Mouse (Mus musculus): ENCODE measurements around the gene Hoxd11.

The Hoxd11 gene

DNA sequence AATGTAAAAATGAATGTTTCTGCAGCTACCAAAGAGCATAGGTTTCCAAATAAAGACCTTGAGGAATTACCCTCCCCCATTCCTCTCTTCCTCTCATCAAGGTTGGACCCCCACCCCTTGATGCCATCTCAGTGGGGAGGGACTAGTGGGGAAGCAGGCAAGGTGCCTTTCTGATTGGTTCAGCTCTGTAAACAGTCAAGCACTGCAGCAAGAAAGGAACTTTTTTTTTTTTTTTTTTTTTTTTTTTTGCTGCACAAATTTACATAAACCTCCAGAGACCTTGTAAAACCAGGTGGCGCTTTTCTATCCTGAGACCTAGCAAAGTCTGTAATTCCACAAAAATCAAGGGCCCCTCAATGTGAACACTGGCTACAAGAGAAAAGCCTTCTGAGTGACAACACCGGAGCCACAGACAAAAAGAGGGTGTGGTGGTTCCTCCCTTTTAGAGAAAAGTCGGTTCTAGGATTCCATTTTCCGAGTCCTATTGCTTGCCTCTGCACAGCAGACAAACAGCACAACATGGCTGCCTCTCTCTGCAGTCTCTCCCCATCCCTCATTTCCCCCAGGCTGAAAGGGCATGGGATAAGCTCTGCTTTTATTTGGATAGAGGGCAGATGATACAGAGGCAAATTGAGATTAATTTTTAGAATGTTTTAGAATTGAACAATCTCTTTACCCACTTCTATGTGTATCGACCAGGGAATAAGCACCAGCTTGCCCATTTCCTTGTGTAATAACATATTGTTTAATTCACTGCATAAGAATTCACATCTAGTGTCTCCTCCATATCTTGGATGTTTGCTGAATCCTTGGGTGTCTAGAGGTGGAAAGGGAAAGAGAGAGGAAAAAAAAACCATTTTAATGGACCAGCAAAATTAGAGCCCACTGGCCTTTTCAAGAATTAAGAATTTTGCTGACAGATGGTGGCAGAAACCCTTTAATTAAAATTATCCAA, 30.4 kb downstream of the Hoxd11 start:
- no peak for DNase-seq (ENCODE audit: low spot score)

DNA sequence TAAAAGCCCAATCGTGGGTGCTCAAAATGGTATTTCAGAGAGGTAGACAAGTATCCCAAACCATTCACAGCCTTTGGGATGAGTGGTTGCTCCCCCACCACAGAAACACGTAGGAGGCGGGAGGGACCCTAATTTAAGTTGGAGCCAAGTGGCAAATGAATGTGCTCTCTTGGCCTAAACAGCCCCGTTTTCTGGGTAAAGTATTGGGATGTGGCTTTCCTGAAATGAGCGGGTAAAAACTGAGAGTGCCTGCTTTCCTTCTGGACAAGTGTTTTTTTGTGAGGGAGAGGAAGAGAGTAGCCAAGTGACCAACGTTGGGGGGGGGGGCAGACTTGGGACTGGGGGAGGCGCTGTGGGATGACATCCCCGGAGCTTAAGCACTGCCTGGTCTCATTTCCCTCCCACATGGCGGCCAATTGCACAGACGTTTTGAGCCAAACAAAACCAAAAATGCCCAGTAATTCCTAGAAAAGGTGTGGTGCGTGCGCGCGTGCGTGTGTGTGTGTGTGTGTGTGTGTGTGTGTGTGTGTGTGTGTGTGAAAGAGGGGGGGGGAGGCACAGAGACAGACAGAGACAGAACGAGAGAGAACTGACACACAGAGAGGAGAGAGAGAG, 31.7 kb downstream of the Hoxd11 start:
- DNase-seq (ENCODE audit: low spot score): no peak

DNA sequence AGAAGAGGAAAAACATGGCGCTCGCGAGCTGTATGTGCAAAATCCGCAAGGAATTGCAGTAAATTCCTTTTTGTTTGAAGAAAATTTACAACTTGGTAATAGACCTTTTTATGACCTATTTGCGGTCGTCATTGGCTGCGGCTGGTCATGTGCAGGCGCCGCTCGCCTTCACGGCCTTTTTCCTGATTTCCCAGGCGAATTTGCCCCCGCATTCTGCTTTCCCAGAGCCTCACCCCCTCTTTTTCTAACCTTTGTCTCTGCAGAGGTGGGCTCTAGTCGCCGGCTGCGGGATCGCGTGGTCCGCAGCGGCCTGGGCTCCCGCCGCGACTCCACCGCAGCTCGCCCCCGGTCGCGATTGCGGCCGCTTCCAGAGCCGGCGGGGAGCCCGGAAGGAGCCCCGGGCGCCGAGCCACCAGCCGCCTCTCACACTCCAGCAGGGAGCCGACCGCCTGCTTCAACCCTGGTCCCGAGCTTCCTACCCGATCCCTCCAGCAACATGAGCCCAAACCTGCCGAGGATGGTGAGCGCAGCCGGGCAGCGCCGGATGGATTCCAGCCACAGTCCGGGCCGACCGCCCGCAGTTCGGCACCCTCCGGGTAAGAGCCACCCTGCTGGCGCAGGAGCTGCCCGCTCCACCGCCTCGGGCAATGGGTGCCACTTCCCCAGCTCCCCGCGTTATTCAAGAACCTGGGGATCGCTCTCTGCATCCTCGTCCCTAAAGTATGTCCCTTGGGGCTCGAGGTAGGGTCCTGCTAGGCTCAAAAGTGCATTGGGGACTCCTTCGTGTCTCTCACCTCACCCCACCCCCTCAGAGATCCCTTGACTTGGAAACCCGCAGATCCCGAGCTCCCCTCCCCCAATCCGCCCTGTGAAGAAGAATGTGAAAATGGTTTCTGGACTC, 32.6 kb downstream of the Hoxd11 start, which contains the start of the genes Hoxd3 and Hoxd4:
Gene Hoxd3 (plus strand): TSS at position 207 of the 901 bp plus-strand sequence.
Gene Hoxd4 (plus strand): TSS at position 209 of the 901 bp plus-strand sequence.
- no peak for DNase-seq (ENCODE audit: low spot score)

DNA sequence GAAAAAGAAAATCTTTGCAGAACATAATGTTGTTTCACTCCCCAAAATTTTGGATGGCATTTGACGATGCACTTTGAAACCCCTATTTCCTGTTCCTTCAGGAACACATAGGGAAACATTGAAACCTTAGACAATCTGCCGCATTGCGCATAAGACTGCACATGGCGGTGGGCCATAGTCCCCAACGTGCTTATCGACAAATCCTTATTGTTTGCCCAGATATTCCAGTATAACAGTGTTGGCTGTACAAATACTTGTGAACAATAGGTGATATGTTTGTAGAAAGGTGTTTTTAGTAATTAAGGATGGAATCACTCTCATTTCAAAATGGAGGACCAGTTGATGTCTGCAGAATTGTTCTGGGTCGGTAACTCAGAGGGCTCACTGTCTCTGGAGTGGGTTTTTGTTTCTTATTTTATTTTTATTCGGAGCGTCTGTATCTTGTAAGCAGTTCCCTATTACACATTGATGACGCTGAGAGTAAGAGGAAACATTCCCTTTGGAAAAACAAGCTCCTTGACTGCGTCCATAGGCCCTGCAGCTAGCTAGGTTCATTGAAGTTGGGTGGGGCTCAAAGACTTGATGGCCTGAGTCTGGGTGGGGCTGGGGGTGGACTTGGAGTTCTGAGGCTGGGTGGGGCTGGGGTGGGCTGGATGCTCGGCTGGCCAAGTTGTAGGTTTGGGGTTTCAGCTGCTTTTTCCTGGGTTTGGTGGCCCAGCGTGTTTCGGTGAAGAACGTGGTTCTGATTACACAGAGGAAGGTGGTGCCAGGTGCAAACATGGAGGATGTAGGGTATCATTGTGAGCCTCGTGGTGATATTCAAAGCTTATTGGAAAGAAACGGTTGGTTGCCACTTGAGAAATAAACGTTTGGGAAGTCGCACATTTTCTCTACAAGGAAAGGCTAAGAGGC, 34.1 kb downstream of the Hoxd11 start:
- no peak for DNase-seq (ENCODE audit: low spot score)

DNA sequence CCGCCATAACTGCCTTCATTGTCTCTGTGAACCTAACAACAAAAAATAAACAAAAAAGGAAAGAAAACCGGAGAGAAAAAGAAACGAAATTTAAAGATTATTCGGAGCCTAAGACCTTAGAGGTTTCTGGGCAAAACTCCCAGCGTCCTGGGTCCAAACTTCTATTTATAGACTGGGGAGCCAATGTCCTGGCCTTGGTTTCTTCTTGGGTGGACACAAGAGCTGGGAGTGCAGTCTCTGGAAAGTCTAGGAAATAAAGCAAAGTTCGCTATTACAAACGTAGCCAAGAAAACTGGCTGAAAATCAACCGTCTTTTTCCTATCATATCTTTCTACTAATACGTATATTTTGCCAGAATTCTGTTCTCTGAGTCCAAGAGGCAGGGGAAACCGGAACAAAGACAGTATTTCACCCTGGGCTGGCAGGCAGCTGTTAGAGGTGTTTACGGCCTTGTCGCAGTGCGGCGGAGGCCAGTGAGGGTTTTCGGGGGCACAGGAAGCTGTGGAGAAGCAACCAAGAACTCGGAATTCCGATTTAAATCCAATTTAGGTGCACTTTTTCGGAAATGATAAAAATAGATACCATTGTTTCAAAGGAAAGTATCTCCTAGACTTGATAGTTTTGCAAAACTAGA, 34.9 kb downstream of the Hoxd11 start:
- no peak for DNase-seq (ENCODE audit: low spot score)

DNA sequence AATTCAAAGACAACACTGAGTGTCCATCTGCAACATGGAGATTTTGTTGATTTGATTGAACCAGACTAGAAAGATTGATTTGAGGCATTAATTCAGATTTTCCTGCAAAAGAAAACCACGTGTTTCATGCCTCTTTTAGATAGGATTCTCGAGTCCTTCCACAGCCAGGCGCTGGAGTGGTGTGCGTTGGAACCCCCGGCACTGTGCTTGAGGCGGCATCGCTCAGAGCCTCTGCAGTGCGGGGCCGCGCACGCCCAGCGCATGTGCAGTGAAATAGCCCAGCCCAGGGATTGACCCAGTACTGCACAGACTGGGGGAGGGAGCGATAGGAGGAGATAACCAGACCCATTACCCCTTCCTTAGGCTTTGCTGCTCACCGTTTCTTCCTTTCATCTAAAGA, 35.5 kb downstream of the Hoxd11 start:
- no peak for DNase-seq (ENCODE audit: low spot score)

DNA sequence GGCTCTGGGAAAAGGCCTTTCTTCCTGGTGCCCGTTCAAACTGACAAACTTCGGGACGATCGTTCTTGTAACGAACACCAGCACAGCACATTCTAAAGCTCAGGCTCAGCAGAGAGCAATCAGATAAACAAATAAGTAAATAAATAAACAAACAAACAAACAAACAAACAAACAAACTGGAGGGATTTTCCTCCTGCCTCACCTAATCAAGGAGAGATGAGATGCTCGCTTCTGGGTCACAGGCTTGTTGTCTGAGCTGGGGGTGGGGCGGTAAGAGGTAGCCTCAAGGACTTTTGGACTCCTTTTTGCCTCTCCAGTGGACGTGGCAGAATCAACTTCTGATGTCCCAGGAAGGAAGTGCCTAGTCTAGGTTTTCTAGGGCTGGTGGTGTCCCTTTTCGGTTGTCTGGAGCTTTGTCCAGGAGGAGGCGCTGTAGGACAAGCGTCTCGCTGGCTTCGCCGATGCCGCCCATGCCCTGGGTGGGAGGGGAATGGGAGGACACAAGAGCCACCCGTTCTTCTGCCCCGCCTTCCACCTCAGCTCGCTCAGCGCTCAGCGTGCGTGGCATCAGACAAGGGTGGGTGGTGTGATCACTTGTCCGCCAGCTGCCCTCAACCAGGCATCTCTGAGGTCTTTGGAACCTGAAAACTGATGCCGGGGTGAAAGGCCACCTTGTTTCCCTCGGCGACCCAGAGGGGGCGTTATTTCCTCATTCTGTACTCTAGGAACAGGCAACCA, 36.3 kb downstream of the Hoxd11 start:
- DNase-seq (ENCODE audit: low spot score): peak; percentile 83

DNA sequence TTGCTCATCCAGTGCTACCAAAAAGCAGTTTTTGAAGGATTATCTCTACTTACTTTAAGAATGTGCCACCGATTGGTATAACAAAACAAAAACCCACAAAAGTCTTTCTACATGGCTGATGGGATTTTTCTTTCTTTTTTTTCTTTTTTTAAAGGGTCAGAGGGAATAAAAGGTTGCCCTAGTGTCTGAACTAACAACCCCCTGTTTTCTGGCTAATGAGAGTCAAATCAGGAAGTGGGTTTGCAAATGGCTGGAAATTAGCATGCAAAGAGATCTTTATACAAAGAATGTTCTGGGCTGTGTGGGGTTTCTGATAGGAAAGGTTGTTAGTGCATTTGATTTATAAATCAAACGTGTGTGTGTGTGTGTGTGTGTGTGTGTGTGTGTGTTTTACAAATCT, 41.0 kb downstream of the Hoxd11 start:
- no peak for DNase-seq (ENCODE audit: low spot score)

DNA sequence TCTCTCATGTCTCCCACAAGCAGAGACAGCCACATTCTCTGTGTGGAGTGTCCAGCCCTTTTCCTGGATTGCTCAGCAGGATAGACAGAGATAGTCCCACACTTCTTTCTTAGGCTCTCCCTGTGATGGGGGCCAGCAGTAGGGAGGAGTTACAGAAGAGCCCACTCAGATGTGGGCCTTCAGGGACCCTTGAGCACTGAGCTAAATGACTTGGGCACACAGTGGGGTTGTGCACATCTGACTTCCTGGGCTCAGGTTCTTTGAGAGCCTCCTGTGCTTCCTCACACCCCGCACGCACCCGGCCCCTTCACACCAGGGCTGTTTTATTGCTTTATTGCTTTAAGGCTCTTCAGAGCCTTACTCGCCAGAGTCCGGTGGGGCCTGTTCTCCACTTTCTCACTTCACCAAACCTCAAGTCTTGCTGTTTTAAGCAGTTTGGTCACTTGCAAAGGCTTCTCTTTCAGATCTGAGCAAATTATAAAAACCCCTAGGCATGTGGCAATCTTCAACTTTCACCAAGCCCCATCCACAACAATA, 41.7 kb downstream of the Hoxd11 start:
- no peak for DNase-seq (ENCODE audit: low spot score)

DNA sequence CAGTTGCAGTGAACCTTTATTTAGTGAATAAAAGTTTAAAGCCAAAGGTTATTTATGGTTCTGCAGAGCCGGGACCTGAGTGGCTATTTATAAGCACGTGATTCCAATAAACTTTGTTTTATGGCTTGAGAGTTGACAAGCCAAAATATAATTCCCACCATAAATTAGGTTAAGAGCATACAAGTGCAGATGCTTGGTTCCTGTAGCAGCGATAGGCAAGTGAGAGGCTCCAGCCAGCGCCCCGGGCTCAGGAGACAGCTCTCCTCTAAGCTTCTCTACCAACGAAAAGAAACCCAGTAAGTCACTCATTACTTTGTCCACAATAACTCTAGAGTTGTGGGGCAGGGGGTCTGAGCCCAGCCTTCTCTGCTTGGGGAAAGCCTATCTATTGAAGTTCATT, 42.5 kb downstream of the Hoxd11 start:
- no peak for DNase-seq (ENCODE audit: low spot score)

DNA sequence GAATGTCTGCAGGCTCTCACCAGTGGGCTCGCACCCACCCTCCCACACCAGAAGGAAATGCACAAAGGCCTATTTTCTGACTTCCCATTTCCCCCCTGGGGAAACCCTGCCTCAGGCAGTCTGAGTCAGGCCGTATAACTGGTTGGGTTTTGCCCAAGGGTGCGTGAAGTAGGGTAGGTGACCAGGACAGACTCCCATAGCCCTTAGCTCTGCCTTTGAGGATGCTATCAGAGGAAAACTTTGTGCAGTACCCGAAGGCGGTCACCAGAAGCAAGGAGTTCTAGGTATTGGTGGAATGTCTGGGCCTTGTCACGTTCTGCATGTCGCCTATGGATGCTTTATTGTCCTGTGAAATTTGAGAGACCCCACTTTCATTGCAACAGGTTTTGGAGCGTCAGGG, 43.6 kb downstream of the Hoxd11 start:
- no peak for DNase-seq (ENCODE audit: low spot score)

DNA sequence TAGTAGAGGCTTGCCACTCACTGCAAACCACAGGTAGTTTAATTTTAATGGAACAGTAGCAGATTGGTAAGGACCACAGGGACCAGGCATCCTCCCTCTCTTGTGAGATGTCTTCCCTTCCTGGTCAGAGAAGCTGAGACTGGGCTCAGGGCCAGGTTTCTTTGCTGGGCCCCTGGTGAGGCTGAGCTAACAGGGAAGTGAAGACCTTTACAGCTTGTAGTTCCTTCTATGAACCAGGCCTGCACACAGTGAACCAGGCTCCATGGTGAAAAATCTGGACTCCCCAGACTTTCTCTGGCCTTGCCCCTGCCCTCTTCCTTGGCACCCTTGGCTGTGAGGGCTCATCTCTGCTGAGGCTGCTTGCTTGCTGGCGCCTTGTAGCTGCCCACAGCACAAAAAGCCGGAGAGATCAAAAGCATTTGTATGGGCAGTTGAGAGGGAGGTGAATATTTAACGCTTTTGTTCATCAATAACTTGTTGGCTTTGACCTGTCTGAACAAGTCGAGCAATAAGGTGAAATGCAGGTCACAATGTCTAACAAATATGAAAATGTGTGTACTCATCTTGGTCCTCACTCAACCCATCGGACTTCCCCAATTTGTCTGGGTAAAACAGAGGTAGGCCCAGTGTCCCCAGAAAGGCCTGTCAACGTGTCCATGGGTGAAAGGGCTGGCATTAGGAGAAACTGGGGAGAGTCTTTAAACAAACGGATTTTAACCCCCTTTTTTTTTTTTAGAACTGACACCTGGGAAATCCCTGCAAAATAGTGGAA, 45.1 kb downstream of the Hoxd11 start:
- DNase-seq (ENCODE audit: low spot score): no peak

DNA sequence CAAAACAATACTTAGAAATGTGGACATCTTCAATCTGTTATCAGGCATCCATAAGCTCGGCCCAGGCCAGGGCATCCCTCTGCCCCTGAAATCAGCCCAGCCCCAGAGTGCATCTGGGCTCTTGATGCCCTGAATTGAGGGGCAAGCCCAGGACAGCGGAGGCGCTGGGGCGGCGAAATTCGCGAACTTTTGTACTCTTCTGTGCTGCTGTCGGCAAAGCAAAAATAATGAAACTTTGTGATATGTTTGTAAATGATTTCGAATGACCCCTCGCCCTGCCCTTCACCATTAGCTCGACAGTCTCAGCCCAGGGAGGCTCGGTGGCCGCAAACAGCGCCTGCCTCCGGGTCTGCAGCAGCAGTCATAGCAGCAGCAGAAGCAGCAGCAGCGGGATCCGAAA, 45.8 kb downstream of the Hoxd11 start:
- no peak for DNase-seq (ENCODE audit: low spot score)

DNA sequence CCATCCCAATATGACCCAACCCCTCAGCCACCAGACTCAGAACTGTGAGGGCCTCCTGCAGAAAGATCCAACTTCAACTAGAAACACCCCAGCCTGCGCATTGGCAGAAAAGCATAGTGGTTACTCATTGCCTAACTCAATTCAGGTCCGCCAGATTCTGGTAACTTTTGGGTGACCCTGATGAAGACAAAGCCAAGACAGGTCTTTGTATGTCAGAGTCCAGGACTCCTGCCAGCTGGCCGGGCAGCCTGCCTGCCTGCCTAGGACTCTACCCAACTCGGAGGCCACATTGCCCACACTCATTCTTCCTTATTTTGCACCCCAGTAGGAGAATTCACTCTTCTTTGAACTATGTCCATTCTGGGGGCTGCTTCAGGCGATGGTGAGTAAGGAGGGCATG, 47.2 kb downstream of the Hoxd11 start, which contains the start of gene Gm28230:
Gene Gm28230 (plus strand): TSS at position 178 of the 400 bp plus-strand sequence.
- no peak for DNase-seq (ENCODE audit: low spot score)

DNA sequence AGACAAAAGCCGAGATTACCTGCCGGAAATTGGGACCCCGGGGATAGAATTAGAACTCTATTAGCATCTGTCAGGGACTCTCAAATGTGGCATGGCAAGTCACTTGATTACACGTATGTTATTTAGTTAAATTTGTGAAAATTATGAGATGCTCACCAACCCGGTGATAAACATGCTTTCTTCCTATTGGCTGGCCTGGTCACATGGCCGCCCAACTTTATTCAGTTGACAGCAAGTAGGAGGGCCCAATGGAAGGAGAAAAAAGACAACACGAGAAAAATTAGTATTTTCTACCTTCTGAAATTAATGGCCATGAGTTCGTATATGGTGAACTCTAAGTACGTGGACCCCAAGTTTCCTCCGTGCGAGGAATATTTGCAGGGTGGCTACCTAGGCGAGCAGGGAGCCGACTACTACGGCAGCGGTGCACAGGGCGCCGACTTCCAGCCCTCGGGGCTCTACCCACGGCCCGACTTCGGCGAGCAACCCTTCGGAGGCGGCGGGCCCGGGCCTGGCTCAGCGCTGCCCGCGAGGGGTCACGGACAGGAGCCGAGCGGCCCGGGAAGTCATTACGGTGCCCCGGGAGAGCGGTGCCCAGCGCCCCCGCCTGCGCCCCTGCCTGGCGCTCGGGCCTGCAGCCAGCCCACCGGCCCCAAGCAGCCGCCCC, 47.7 kb downstream of the Hoxd11 start:
- DNase-seq (ENCODE audit: low spot score): no peak

DNA sequence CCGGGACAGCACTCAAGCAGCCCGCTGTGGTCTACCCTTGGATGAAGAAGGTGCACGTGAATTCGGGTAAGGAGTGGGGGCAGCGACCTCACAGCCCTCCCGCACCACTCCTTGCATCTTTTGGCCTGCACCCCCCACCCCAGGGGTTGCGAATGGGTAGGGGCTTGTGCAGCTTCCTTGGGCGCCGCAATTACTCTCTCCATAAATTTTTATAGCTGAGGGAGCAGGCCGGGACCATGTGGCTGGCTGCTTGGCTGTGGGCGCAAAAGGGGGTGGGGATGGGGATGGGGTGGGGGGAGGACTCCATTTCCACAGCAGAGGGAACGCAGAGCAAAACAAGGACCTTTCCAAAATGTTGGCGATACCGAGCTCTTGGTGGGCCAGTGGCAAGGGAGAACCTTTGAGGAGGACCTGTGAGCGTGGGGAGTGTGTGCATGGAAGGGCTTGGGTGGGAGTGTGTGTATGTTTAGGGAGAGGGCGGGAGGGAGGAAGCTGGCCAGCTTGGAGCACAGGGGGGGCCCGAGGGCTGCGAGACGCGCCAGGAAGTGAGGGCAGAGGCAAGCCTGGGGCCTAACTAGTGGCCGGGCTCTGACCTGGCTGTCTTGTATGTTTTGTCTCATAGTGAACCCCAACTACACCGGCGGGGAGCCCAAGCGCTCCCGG, 48.4 kb downstream of the Hoxd11 start:
- DNase-seq (ENCODE audit: low spot score): no peak

DNA sequence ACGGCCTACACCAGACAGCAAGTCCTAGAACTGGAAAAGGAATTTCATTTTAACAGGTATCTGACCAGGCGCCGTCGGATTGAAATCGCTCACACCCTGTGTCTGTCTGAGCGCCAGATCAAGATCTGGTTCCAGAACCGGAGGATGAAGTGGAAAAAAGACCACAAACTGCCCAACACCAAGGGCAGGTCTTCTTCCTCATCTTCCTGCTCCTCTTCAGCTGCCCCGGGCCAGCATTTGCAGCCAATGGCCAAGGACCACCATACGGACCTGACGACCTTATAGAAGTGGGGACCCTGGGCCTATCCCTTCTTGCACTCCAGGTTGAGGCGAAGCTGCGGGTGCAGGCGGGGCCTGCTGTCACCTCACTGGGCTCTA, 48.9 kb downstream of the Hoxd11 start:
- no peak for DNase-seq (ENCODE audit: low spot score)

DNA sequence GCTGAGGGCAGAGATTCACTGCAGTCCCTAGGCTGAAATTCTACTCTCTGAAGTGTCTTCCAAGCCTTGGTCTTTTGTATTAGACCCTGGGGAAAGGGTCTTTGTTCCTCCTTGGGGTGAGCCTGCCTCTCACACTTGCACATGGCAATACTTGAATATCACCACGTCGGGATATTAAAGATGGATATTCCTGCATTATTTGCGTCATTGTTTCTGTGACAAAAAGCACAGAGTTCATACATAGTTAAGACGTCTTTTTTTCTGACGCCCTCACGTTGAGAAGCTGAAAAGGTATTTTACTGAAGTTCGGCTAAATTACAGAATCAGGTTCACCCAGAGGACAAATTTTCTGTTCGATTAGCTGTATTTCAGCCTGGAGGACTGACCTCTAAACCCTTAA, 51.0 kb downstream of the Hoxd11 start:
- no peak for DNase-seq (ENCODE audit: low spot score)
